Mouse (Mus musculus): ENCODE data around the gene Vwa3b.

Gene Vwa3b

GRCm38 (mm10) chr1:37230404-37230803 lies 204.0 kb downstream of the Vwa3b start:
- no peak for DNase-seq (ENCODE audit: low spot score in 2 of 2)

- DNase-seq (ENCODE audit: low spot score in 2 of 2): no peak
These were observed 204.9 kb downstream of the Vwa3b start for GRCm38 (mm10) chr1:37231295-37231701.

Measured in frontal cortex, postnatal 10 days (tissue).